In genomic region chr8:120276891-120277426, GRCm38 (mm10) we compare ENCODE assay signal across 8 mouse cellular contexts. TPM values are rescaled to one million over a fixed set of nuclear protein-coding genes. Genes with fewer than 3 reads are reported as not detected.
DNase-seq lines count a peak whose midpoint lies in the region; ATAC-seq and TF ChIP-seq lines count a peak whose summit lies in the region.

No protein-coding gene starts in this region.

- WGBS in kidney, postnatal 0 days: 4% methylated on average over 16 of the region's 16 CpGs

- ATAC-seq in erythroblast, adult 5-6 weeks (replicated peaks; ENCODE audit: low FRiP score, poor library complexity, severe bottlenecking): no peak
- peak; percentile 32 for ATAC-seq in granulocyte monocyte progenitor cell, adult 5-6 weeks (replicated peaks; ENCODE audit: poor library complexity, severe bottlenecking)
- peak; percentile 48 for ATAC-seq in kidney, postnatal 0 days (replicated peaks; ENCODE audit: low FRiP score, low read depth)
- no peak for ATAC-seq in frontal cortex, adult (ENCODE audit: low TSS enrichment)

- H3K4me2 ChIP-seq in kidney, postnatal 0 days (ENCODE audit: low read length): peak overlapping the region; percentile 76

- peak overlapping the region; percentile 87 for H3K27ac ChIP-seq in kidney, postnatal 0 days

- H3K27me3 ChIP-seq in erythroblast, embryonic 14.5 days (ENCODE audit: control insufficient read depth): peaks cover 66% of the 10 kb centered on the region
- no peaks in the 10 kb centered on the region for H3K27me3 ChIP-seq in kidney, postnatal 0 days (ENCODE audit: insufficient read depth, low read length)

- H3K9ac ChIP-seq in kidney, postnatal 0 days (ENCODE audit: low read depth, low read length): peak overlapping the region; percentile 51

- H3K9me3 ChIP-seq in erythroblast, embryonic 14.5 days (ENCODE audit: control insufficient read depth, low read length): peaks cover 7% of the 10 kb centered on the region
- no peaks in the 10 kb centered on the region for H3K9me3 ChIP-seq in kidney, postnatal 0 days (replicated peaks; ENCODE audit: low read length)

- DNase-seq in adipocyte (ENCODE audit: low spot score): peak; percentile 37
- peak; percentile 78 for DNase-seq in kidney, postnatal 0 days (ENCODE audit: low spot score)
- DNase-seq in lung, postnatal 4 days: peak; percentile 63 to 73
- peak; percentile 74 for DNase-seq in testis, postnatal 10 days (ENCODE audit: low spot score)

- H3K4me3 ChIP-seq in erythroblast, embryonic 14.5 days (replicated peaks): peak overlapping the region; percentile 47
- H3K4me3 ChIP-seq in kidney, postnatal 0 days (replicated peaks; ENCODE audit: low read depth, low read length): peak overlapping the region; percentile 30

- peak; percentile 61 for TF ChIP-seq CTCF in kidney, postnatal 0 days (IDR thresholded peaks at IDR 0.05; ENCODE audit: low read depth)

- H3K4me1 ChIP-seq in erythroblast, embryonic 14.5 days (ENCODE audit: control insufficient read depth): peaks cover 45% of the 10 kb centered on the region
- peaks cover 36% of the 10 kb centered on the region for H3K4me1 ChIP-seq in kidney, postnatal 0 days (replicated peaks; ENCODE audit: insufficient read depth, low read length)

- H3K36me3 ChIP-seq in erythroblast, embryonic 14.5 days (ENCODE audit: control insufficient read depth): no peaks in the 10 kb centered on the region
- H3K36me3 ChIP-seq in kidney, postnatal 0 days (ENCODE audit: insufficient read depth, low read length): no peaks in the 10 kb centered on the region

RNA-seq across cellular contexts. Expression of gene Gse1, which starts 48.7 kb away (rescaled TPM):
- polyA plus RNA-seq in erythroblast, embryonic 14.5 days (2012): 15.5 and 17.1 TPM in 2 replicates
- 23.2 and 30.0 TPM in 2 replicates for total RNA-seq in erythroblast, adult 5-6 weeks (2015; ENCODE audit: low replicate concordance)
- total RNA-seq in erythroblast, adult 5-6 weeks (2017; ENCODE audit: low replicate concordance): 37.8 and 38.3 TPM in 2 replicates
- total RNA-seq in granulocyte monocyte progenitor cell, adult 5-6 weeks (2014; fragmentation: Nextera tagmentation): 32.7 and 40.9 TPM in 2 replicates
- 6.9 and 8.4 TPM in 2 replicates for total RNA-seq in granulocyte monocyte progenitor cell, adult 5-6 weeks (2017)
- polyA plus RNA-seq in kidney, postnatal 0 days (2015; fragmentation: Nextera tagmentation; extraction: Ambion mirVana): 5.9 and 8.4 TPM in 2 replicates

Comparison
In these comparisons a context has a peak if more than half of its experiments do, and no peak if none do; other contexts are left out.
1. ATAC-seq: peak in granulocyte monocyte progenitor cell, adult 5-6 weeks (single experiment) and kidney, postnatal 0 days (single experiment); none in erythroblast, adult 5-6 weeks (single experiment) and frontal cortex, adult (single experiment).
2. Peak in every context shown above with its lines, with median percentiles within 50 percentile points of each other: DNase-seq.